Mouse (Mus musculus) ovary, postnatal 14 days (tissue): ENCODE measurements around the gene Card10.

ENCODE experiments used
- DNase-seq: peaks from one replicate; pipeline ENCODE4 v3.0.0; 2022; ENCODE audit warnings: low spot score

Gene Card10

DNA sequence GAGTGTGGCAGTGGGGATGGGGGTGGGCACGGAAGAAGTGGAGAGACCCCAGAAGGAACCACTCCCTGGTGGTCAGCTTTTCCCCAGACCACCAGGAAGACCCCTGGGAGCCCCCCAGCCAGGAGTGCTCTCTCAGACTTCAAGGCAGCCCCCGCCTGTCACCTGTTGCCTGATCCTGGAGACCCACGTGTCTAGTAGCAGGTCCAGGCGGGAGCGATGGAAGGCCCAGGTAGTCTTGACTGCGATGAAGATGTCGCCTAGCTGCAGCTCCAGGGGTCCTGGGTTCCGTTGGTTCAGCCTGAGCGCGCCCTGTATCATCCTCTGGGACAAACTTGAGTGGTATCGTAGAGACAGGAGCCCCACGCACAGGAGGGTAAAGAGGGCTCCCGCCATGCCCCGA is 30.0 kb downstream of the Card10 start:
- no peak for DNase-seq

DNA sequence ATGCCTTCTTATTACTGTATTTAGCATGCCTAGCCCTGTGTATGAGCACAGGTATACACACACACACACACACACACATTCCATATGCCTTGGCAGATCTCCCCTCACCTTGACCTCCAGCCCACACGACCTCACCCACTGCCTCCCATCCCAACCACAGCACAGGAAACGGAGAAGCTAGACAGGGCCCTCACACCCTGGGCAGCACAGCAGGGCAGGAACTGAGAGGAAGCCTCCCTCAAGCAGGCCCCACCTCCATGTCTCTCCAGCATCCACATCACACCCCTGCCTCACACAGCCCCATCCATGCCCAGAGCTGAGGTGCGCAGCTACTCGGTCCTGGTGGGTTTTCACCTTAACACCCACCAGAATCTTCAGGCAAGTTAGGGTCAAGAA is 30.5 kb downstream of the Card10 start:
- no peak for DNase-seq

DNA sequence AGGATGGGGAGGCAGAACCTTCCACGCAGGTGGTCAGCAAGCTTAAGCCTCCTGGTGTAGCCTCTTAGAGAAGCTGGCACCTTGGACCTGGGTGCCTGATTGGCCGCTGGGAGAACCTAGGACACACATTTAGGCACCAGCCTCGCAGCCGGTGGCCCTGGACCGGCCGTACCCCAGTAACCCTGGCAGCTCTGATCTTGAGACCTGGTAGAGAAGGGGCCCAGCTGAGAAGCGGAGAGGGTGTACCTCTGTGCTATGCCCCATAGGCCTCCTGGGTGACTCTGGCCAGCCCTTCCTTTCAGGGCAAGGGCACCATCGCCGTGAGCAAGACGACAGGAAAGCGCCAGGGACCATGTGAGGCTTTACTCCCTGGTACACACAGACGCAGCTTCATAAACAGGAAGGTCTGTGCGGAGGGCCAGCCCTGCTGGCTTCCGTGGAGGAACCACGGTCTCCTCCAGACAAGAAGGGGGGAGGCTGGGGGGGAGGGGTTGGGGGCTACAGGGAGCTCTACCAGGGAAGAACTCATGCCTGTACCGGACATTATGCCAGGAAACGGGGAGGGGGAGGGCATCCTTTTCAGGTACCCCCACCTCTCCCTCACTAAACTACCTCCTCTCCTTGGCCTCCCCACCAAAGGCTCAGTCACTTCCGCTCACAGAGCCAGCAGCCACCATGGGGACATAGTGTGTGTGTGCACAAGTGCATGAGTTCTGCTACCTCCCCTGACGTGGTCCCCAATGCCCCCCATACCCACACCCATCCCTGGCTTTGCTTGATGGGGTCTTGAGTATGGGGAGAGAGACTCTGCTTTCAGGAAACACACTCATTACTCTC is 31.1 kb downstream of the Card10 start:
- DNase-seq, result no peak

DNA sequence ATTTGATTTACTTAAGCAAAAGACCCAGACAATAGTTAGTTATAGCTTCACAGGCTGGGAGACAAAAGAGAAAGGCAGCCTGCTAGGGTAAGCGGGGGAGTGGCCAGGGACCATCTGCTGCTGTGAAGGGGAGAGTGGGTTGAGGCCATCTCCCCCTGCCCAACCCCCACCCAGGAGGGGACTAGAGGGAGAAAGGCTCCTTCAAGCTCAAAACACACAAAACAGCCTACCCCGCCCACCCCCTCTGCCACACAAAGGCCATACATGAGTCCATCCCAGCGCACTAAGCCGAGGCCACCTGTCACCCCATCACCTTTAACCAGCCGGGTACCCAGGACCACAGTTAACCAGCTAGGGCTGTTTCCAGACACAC is 31.9 kb downstream of the Card10 start:
- DNase-seq, result no peak

DNA sequence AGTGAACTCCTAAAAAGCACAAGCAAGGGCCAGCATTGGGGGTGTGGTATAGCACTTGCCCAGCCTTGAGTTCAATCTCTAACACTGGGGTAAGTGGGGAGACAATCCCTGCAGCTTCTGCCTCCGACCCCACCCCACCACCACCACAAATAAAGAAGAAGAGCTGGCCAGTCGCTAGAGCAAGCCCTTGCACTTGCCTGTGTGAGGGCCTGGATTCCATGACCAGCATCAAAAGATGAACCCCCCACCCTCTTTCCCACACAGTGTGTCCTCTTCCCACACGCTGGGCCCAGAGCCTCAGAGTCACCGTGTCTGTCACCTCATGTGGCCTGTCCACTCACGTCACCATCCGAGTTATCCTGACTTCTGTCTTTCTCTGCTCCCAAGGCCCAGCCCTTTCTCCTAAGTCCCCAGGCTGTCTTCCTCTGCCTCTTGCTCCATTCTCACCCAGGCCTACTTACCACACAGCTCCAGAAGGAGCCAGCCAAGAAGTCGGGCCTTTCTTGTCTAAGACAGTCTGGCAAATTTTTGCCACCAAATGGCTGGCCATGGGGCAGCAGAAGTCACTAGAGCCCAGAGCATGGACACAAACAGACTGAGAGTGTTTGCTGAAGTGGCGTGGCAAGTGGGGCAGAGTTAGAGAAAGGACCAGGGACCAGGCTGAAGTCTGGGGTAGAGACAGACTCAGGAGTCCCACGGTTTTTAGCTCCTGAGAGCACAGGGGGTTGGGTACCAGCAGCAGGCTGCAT is 32.4 kb downstream of the Card10 start:
- DNase-seq, result no peak

DNA sequence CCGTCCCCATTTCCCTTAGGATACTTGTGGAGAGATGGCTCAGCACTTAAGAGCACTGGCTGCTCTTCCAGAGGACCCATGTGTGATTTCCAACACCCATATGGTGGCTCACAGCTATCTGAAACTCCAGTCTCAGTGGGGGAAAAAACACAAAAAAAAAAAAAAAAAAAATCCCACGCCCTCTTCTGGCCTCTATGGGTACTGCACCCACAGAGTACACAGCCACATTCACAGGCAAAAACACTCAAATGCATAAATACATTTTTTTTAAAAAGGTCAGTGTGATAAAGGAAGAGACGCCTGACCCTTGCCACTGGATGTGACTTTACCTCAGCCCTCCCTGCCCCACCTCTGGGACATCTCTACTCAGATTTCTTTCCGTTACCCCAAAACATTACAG is 33.8 kb downstream of the Card10 start:
- no peak for DNase-seq

DNA sequence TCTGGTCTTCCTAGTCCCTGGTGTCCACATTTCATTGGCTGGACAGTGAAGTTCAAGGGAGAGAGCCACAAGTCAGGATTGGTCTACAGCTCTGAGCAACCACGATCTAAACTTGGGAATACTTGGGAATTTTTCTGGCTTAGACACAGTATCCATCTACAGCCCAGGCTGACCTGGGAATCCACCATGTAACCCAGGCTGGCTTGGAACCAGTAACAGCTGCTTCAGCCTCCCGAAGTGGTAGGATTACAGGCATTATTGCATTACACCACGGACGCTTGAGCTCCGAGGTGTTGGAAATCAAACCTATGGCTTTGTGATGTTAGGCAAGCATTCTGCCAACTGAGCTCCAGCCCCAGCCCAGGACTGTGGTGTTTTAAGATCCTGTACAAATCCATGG is 39.1 kb downstream of the Card10 start:
- no peak for DNase-seq

DNA sequence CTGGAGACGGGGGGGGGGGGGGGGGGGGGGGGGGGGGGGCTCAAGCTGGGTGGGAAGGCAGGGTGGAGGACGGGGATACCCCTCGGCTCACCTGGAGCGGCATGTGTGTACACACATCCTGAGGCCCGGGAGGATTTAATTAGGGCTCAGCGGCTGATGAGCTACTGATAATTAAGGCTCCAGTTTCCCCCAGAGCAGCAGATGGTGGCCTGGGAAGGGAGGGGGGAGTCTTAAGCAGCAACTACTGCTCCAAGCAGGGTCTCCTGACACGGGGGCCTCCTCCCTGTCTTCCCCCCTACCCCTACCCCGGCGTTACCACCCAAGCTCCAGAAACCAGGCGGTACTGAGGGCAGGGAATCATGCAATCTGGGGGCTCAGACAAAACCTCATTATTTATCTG is 39.6 kb downstream of the Card10 start:
- no peak for DNase-seq

DNA sequence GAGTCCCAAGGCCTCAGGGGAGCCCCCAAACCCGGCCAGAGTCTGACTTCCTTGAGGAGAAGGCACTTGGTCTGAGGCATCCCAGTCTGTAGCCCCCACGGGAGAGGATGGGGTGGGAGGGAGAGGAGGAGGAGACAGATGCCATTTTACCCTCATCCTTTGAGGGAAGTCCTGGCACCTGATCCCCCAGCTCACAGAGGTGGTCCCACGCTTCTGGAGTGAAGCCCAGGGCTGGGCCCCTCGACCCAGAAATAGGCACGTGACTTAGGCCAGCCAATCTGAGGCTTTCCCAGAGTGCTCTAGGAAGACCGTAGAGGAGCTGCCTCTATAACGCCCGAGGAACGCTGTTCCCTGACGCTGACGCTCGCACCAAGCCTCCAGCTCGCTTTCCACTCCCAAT is 41.7 kb downstream of the Card10 start:
- DNase-seq, result no peak

DNA sequence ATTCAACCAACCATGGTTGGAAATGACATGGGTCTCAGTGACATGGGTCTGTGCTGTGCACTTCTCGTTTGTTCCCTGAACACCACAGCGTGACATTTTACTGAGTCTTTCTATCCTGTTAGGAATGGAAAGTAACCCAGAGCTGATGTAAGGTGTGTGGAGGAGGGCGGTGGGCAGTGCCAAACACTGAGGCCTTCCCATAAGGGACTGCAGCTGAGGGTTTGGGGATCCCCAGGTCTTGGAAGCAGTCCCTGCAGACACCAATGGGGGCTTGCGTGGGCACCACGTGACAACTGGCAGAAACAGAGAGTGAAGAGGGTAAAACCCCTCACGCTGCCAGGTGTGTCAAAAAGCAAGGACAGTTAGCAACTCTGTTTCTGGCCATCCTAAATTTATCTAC is 44.7 kb downstream of the Card10 start:
- DNase-seq, result no peak

DNA sequence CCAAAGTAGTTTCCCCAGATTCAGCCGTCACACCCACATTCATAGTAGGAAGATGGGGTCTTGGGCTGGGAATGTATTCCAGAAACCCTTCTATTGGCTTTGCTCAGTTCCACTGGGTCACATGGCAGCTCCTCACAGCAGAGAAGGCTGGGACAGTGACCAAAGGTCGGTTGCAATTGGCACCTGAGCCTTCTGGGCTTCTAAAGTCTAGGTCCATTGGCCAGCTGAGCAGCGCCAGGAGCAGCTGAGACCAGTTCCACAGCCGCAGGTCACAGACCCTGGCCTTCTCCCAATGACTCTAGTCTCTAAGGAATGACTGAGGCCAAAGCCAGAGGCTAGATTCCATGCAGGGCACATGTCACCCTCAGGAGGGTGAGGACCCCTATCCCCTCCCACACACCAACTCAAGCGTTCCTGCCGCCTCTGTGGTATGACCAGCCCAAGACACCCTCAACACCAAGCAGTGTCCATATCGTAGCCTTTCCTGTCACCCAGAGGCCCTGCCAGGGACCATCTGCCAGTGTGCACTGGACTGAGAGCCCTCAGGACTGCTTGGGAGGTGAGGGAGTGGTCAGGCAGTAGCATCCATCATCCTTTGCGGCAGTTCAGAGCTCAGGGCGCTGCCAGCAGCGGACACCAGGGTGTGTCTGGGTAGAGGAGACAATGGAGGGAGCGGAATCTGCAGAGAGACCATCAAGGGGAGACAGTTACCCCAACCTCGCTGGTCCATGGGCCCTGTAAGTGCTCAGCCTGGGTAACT is 46.7 kb downstream of the Card10 start:
- no peak for DNase-seq

DNA sequence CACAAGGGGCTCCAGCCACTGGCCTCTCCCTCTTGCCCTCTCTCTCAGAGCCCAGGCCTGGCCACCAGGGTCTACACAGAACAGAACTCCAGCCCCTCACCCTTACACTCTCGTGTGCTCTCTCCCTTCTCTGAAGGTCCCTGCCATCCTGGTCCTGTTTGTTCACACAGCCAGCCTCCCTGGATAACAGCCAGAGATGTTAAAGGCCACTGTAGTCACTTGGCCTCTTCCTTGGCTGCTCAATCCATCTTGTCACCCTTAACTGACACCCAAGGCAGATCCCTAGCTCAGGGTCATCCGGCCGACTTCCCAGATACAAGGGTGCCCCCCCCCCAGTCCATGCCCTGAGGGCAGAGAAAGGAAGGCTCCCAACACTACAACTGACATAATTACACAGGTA is 47.6 kb downstream of the Card10 start:
- DNase-seq, result no peak

DNA sequence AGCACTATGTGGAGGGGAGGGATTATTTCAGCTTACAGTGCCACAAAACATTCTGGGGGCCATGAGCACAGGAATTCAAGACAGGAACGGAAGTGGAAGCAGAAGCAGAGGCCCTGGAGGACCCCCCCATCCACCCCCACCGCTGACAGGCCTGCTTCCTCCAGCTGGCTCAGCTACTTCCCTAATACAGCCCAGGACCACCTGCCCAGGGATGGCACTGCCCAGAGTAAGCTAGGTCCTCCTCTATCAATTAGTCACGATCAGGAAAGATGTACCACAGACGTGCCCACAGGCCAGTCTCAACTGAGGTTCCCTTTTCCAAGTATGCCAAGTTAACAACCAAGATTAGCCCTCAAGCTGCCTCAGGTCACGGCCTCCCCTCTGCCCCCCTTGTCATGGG is 48.7 kb downstream of the Card10 start:
- DNase-seq, result no peak

DNA sequence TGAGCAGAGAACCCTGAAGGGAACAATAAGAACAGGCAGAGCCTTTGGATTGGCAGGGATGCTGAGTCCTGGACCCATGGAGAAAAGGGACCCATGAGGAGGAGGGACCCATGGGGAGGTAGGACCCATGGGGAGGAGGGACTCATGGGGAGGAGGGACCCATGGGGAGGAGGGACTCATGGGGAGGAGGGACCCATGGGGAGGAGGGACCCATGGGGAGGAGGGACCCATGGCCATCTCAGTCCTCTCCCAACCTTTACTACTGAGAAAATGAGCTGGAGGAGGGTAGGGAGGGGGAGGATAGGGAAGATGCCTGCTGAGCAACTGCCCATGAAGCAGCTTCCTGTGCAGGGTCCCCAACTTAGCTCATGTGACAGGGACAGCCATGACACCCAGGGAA is 49.9 kb downstream of the Card10 start:
- no peak for DNase-seq

DNA sequence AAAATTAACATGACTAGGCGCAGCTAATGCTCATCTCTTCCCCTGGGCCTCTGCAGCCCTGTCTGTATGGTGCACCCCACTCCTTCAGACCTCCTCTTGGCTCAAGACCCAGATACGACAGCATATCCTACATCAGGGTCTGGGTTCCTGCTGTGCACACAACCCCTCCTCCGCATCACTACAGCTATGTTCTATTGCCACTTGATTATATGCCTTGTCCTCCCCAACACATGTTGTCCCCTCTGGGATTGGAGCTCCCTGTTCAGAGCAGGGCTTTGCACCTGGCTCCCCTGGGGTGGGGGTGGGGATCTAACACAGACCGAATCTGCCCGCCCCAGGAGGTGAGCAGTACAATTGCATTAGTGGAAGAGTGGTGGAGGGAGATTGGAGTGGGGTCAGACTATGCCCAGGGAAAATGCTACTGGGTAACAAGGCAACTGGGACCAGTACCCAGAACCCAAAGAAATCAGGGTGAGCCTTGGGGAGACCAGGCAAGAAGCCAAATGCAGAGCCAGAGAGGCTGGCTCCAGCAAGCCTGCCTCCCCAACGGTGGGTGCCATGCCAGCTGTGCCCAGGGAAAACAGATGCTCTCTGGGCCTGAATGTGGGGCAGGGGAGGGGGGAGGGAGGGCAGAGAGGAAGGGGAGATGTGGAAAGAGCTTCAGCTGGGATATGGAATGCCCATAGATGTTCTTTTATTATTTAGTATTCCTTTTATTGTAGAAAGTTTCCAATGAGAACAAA is 52.1 kb downstream of the Card10 start:
- DNase-seq, result no peak

DNA sequence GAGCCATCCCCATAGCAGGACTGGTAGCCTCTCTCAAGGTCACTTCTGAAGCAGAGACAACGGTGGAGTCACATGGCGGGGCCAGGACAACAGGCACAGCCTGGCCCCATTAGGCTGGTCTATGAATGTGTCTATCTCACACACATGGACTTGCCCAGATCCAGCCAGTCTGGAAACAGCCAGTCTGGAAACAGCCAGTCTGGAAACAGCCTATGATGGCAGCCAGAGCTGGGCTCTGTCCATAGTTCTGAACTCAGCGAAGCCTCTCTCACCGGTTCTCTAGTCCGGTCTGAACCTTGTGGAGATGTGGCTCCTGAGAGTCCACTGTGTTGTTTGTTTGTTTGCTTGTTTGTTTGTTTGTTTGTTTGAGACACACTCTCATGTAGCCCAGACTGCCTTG is 53.0 kb downstream of the Card10 start:
- DNase-seq, result peak; percentile 26

DNA sequence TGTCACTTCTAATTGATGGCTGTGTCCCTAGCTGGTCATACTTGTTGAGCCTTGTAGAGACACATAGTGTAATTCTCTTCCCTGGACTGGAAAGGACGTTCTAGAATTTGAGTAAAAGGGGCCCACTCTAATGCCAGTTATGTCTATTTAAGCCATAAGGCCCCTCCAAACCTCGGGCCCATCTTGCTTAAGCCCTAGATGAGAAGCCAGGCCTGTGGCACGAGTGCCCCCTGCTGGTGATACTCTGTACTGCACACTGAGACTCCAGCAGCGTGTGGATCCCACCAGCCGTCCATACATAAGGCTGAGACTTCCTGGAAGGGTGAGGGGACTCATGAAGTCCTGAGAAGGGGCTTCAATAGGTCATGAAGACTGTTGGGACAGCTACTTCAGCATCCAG is 58.6 kb downstream of the Card10 start:
- peak; percentile 79 for DNase-seq

DNA sequence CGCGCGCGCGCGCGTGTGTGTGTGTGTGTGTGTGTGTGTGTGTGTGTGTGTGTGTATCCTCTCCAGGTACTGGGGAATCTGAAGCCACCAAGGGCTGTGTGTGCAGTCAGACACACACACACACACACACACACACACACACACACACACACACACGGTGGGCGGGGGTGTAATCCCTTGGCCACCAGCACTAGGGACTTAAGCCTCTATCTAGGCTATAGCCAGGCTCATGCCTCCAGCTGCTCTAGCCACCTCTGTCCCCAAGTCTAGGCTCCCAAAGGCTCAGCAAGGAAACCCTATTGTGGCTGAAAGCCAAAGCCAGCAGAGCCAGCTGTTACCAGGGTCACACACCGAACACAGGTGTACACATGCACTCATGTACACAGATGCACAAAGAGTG is 60.0 kb downstream of the Card10 start:
- no peak for DNase-seq

DNA sequence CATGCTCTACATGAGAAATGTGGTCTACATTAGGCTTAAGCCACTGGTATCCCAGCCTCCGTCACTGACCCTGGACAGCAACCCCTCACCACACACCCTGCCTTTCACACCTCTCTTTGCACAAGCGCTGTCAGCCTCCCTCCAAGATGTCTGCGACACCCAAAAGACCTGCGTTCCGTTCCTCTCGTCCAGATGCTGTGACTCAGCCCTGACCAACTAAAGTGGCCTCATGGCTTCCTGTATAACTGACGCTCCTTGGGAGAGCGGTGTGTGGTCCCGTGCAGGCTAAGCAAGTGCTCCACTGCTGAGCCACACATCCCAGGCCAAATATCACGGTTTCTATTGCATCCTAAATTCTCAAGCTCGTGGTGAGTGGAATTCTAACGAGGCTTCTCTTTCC is 62.2 kb downstream of the Card10 start:
- DNase-seq, result no peak

DNA sequence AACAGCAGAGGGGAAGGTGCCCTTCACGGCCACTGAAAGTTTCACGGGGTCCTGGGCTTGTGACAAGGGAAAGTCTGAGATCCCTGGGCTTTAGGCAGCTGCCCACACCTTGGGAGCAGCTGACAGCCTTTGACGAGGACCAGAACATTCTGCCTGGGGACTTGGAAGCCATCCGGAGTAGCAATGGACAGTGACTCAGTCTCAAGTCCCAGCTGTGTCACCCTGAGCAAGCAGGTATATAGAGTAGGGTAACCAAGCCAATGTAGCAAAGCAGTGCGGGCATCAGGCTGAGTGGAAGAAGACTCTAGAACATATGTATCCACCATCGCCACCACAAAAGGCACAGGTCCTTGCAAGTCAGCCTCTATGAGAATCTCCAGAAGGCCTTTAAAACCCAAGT is 65.7 kb downstream of the Card10 start:
- DNase-seq, result no peak

DNA sequence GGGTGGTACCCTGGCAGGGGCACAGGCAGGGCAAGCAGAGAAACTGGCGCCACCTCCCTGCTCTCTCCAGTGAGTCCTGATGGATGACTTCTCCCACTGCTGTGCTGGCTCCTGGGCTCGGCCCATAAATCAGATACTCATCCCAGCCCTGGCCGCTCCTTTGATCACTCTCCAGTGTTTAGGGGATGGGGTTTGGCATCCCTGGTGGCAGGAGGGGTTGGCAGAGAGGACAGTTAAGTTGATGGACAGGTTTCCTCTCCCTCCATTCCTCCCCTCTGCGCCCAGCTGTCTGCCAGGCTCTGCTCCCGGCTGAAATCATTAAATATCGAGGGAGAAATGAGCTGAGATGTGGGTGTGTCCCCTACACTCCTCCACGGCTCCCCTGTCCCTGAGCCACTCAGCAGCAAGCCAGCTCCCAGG is 66.2 kb downstream of the Card10 start:
- DNase-seq, result no peak

DNA sequence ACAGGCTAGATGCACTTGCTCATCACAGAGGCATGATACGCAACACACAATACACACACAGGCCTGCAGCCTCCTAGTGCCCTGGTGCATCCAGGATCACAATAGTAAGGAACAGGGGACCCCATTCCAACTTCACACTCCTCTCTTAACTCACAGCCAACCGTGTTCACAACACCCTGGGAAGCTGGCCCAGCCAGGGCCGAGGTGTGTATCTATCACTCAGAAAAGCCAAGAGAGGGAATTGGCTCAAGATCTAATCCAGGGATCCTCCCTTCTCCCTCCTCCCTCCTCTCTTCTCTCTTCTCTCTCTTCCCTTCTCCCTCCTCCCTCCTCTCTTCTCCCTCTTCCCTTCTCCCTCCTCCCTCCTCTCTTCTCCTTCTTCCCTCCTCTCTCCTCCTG is 66.7 kb downstream of the Card10 start:
- no peak for DNase-seq
